Mouse (Mus musculus): ENCODE results near the gene Lef1. TPM values are rescaled to one million over a fixed set of nuclear protein-coding genes. Genes with fewer than 3 reads are reported as not detected.
A peak's percentile ranks its signal among the peaks of the same experiment; 100 is the strongest.

Gene Lef1
- polyA plus RNA-seq, 1 experiment from 2014 or later, result 24.8 TPM

DNA sequence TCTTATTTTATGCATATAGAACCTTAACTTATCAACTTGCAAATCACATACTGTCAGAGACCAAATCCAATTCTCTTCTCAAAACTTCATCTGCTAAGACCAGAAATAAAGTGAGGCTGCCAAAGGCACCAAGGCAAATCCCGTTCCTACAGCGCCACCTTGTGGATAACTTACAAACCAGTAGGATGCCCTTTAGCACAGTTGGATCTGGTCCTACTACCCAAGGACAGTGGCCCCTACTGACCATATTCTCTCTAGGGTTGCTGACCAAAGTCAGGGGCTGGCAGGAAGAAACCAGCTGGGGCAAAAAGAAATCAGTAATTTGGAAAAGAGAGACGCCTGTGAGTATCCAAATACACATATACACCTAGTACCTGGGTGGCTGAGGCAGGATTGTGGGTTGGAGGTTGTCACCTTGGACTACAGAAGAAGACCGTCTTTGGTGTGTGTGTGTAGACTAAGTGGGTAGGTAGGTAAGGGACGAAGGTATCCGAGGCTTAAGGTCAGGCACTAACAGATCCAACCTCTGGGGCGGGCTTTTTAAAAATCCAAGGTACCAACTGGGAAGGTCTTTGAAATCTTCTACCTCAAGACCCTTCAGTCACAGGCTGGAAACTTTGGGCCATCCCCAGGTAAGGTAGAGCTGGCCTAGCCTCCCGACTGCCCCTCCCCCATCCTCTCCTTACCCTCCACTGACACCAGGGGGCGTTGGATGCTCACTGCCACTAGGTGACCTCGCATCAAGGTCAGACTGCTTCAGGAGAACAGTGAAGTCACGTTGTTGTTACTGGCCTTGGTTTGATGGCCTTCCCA, 135.7 kb downstream of the Lef1 start:
- Histone ChIP-seq H3K9me3 (replicated peaks) (no peaks in the 10 kb centered on the region), H3K4me1 (no peaks in the 10 kb centered on the region), H3K27me3 (no peaks in the 10 kb centered on the region), H3K36me3 (ENCODE audit: poor library complexity, severe bottlenecking) (no peaks in the 10 kb centered on the region; the same call in 1 of the 2 replicates), H3K4me2 (no peak overlapping the region), H3K9ac (no peak overlapping the region), H3K27ac (no peak overlapping the region), H3K4me3 (no peak overlapping the region)
- 59% methylated on average over 11 of the region's 11 CpGs for WGBS
- peak; percentile 72 for ATAC-seq

DNA sequence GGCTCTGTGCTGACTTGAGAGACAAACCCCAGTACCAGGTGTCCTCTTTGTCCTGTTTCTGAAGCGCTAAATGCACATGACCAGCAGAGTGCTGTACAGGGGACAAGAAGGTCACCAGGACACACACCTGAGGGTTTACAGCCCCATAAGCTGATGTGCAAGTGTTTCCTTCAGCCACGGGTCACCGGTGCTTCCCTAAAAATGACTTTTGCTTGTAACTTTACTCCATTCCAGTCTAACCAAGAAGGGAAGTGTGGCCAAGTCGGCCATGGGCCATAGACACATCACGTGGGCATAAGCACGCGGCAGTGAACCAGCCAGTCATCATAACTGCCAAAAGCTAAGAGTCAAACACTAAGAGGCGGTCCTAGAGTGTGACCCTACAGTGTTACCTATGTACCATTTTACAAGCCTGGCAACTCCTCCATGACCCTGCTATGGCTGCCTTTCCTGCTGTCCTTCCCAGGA, 136.3 kb downstream of the Lef1 start:
- H3K27me3 ChIP-seq, result no peaks in the 10 kb centered on the region
- H3K4me3 ChIP-seq, result no peak overlapping the region
- ATAC-seq, result no peak
- no peak overlapping the region for H3K4me2 ChIP-seq
- H3K36me3 ChIP-seq (ENCODE audit: poor library complexity, severe bottlenecking), result no peaks in the 10 kb centered on the region; the same call in 1 of the 2 replicates
- H3K9me3 ChIP-seq (replicated peaks), result no peaks in the 10 kb centered on the region
- H3K27ac ChIP-seq, result no peak overlapping the region
- H3K4me1 ChIP-seq, result no peaks in the 10 kb centered on the region
- WGBS, result 92% methylated on average over 8 of the region's 8 CpGs
- no peak overlapping the region for H3K9ac ChIP-seq

DNA sequence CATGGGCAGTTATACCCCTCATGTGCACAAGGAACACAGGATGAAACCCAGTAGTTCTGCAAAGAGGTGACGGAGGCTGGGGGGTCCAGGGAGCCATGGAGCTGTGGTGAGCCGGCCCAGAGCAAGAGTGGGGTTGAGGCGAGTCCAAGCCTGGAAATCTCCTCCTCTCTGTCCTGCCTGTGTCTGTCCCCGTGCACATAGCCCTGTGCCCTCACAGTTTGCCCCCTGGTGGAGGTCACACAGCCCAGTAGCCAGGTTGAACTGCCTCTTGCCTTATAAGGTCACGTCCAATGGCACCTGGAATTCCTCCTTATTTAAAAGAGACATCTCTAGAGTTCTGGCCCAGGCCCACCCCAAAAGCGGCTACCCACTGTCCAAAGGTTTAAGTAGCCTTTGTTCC, 137.2 kb downstream of the Lef1 start:
- Histone ChIP-seq H3K4me3 (no peak overlapping the region), H3K9me3 (replicated peaks) (no peaks in the 10 kb centered on the region), H3K27me3 (no peaks in the 10 kb centered on the region), H3K9ac (no peak overlapping the region), H3K27ac (no peak overlapping the region), H3K36me3 (ENCODE audit: poor library complexity, severe bottlenecking) (no peaks in the 10 kb centered on the region; the same call in 1 of the 2 replicates), H3K4me1 (no peaks in the 10 kb centered on the region), H3K4me2 (no peak overlapping the region)
- ATAC-seq, result no peak
- 80% methylated on average over 6 of the region's 6 CpGs for WGBS

DNA sequence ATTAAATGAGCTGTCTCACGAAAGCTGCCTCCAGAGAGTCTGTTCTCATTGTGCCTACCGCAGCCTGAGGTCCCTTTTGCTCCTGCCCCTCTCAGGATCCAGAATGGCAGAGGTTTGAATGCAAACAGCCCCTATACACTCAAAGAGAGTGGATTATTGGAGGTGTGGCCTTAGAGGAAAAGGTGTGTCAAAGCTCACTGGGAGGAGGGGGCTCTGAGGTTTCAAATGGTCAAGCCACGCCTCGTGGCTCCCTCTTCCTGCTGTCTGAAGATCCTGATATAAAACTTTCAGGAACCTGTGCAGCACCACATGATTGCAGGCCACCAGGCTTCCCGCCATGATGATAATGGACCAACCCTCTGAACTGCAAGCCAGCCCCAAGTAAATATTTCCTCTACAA, 137.6 kb downstream of the Lef1 start:
- Histone ChIP-seq H3K4me1 (no peaks in the 10 kb centered on the region), H3K9ac (no peak overlapping the region), H3K9me3 (replicated peaks) (no peaks in the 10 kb centered on the region), H3K27me3 (no peaks in the 10 kb centered on the region), H3K27ac (no peak overlapping the region), H3K4me3 (no peak overlapping the region), H3K36me3 (ENCODE audit: poor library complexity, severe bottlenecking) (no peaks in the 10 kb centered on the region; the same call in 1 of the 2 replicates), H3K4me2 (no peak overlapping the region)
- WGBS, result 82% methylated on average over 5 of the region's 5 CpGs
- no peak for ATAC-seq

DNA sequence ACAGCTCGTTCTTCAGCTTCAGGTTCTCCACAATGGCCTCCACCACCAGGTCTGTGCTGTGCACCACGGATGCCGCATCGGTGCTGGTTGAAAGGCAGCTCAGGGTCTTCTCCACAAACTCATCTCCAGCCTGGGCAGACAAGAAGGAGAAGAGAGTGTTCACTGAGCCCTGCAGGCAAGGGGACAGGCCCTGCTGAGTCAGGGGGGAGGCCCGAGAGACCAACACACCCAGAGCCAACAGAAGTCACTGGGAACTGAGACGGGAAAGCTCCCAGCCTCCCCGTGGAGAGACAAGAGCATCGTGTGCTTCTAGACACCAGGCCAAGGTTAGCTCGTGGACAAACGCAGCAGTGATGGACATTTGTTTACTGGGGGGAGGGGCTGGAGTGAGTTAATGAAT, 138.2 kb downstream of the Lef1 start:
- Histone ChIP-seq H3K4me1 (no peaks in the 10 kb centered on the region), H3K27me3 (no peaks in the 10 kb centered on the region), H3K9ac (no peak overlapping the region), H3K4me2 (no peak overlapping the region), H3K27ac (no peak overlapping the region), H3K4me3 (no peak overlapping the region), H3K36me3 (ENCODE audit: poor library complexity, severe bottlenecking) (no peaks in the 10 kb centered on the region; the same call in 1 of the 2 replicates), H3K9me3 (replicated peaks) (no peaks in the 10 kb centered on the region)
- ATAC-seq, result no peak
- WGBS, result 92% methylated on average over 10 of the region's 10 CpGs

DNA sequence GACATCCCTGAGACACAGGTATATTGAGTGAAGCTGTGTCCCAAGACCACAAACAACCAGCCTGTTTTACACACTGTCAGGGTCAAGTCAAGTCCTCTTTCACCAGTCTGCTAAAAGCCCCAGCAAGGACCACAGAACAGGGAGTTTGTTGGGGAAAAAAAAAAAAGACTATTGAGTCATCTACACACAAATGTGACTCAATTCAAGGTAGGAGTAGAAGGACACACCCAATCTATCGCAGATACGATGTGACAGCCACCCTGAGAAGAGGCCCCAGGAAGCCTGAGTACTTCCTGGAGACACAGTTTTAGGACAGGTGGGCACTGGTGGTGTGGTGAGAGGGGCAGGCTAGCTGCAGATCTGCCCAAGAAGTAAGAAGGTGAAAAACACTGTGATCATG, 140.0 kb downstream of the Lef1 start:
- H3K9ac ChIP-seq, result no peak overlapping the region
- no peaks in the 10 kb centered on the region; the same call in 1 of the 2 replicates for H3K36me3 ChIP-seq (ENCODE audit: poor library complexity, severe bottlenecking)
- no peak overlapping the region for H3K27ac ChIP-seq
- no peak overlapping the region for H3K4me2 ChIP-seq
- no peaks in the 10 kb centered on the region for H3K4me1 ChIP-seq
- no peak for ATAC-seq
- no peaks in the 10 kb centered on the region for H3K27me3 ChIP-seq
- no peaks in the 10 kb centered on the region for H3K9me3 ChIP-seq (replicated peaks)
- no peak overlapping the region for H3K4me3 ChIP-seq
- WGBS, result 100% methylated on average over 2 of the region's 2 CpGs

DNA sequence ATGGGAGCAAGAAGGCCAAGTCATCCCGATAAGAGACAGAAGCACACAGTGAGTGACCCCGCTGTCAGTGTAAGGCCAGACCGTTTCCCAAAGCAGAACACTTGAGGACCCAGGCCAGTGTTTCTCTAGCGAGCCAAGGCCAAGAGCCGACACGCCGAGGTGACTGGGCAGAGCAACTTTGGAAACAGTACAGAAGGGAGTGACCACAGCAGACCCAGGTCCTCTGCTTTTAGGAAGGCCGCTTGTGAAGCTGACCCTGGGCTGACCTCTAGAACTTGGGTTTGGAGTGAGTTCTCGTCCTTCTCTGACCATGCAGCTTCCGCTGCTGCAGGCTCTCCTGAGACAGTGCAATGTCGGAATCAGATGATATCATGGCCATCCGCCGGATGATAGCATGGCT, 140.7 kb downstream of the Lef1 start:
- Histone ChIP-seq H3K9me3 (replicated peaks) (no peaks in the 10 kb centered on the region), H3K4me3 (no peak overlapping the region), H3K36me3 (ENCODE audit: poor library complexity, severe bottlenecking) (no peaks in the 10 kb centered on the region; the same call in 1 of the 2 replicates), H3K4me1 (no peaks in the 10 kb centered on the region), H3K27me3 (no peaks in the 10 kb centered on the region), H3K9ac (no peak overlapping the region), H3K4me2 (no peak overlapping the region), H3K27ac (no peak overlapping the region)
- ATAC-seq, result no peak
- 93% methylated on average over 13 of the region's 13 CpGs for WGBS

DNA sequence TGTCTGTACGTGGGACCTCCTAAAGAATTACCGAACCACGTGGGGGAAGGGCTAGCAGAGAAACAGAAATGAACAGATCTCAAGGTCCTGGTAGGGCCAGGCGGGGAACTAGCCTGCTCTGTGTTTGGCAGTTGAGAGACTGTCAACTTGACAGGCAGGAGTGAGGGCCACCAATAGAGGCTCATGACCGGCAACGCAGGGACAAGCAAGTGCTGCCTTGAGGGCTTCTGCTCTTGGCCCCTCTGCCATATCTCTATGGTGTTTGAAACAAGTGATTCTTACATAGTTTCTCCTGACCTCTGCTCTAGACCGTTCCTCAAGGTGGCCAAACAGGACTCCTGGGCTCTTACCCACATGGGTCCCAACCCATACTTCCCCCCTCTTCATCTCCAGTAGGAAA, 141.3 kb downstream of the Lef1 start:
- no peaks in the 10 kb centered on the region for H3K27me3 ChIP-seq
- no peaks in the 10 kb centered on the region for H3K4me1 ChIP-seq
- H3K36me3 ChIP-seq (ENCODE audit: poor library complexity, severe bottlenecking), result no peaks in the 10 kb centered on the region; the same call in 1 of the 2 replicates
- H3K27ac ChIP-seq, result no peak overlapping the region
- WGBS, result 95% methylated on average over 7 of the region's 7 CpGs
- H3K4me3 ChIP-seq, result no peak overlapping the region
- H3K9me3 ChIP-seq (replicated peaks), result no peaks in the 10 kb centered on the region
- ATAC-seq, result no peak
- H3K4me2 ChIP-seq, result no peak overlapping the region
- no peak overlapping the region for H3K9ac ChIP-seq

DNA sequence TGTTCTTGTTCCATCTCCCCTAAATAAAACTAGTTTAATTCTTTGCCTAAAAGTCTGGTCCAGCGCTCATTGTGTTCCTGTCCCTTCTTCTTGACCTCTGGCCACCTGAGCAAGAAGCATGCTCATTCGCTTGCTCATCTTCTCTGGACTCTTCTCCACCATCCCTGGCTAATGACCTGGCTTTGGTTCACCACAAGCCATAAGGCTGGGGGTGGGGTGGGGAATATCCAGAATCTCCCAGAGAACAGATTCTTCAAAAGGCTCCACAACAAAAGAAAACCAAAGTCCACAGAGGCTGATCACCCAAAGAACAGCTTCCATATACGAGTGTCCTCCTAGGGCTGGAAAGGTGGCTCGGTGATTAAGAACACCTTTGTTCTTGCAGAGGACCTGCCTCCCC, 144.7 kb downstream of the Lef1 start:
- H3K27me3 ChIP-seq, result no peaks in the 10 kb centered on the region
- WGBS, result 91% methylated on average over 4 of the region's 4 CpGs
- no peaks in the 10 kb centered on the region for H3K9me3 ChIP-seq (replicated peaks)

DNA sequence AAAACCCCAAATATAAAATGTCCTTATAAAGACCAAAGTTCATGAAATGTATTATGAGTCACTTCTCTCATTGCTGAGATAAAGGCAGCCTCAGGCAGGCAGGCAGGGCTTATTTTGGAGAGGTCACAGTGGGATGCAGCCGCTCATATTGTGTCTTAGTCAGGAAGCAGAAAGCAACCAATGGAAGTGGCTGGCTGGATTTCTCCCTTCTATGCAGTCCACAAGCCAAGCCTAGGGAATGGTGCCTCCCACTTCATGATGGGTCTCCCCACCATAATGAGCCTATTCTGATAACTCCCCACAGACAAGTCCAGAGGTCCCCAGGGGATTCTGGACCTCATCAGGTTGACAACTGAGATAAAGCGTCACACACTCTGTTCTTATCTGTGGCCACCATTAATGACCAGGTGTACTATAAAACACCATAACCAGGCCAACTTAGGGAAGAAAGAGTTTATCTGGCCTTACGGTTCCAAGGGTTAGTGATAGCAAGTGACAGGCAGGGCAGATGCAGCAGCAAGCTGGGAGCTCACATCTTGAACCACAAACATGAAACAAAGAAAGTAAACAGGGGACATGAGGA, 145.2 kb downstream of the Lef1 start:
- Histone ChIP-seq H3K9ac (no peak overlapping the region), H3K4me1 (no peaks in the 10 kb centered on the region), H3K4me2 (no peak overlapping the region), H3K4me3 (no peak overlapping the region), H3K27ac (no peak overlapping the region), H3K9me3 (replicated peaks) (peaks cover 2% of the 10 kb centered on the region; the same call in 1 of the 2 replicates), H3K36me3 (ENCODE audit: poor library complexity, severe bottlenecking) (no peaks in the 10 kb centered on the region), H3K27me3 (no peaks in the 10 kb centered on the region)
- 96% methylated on average over 3 of the region's 3 CpGs for WGBS
- ATAC-seq, result no peak

More for the DNA sequence above, 144.7 kb downstream of the Lef1 start:
- H3K9ac ChIP-seq, result no peak overlapping the region
- no peak for ATAC-seq
- H3K4me1 ChIP-seq, result no peaks in the 10 kb centered on the region
- H3K4me3 ChIP-seq, result no peak overlapping the region
- H3K27ac ChIP-seq, result no peak overlapping the region
- no peak overlapping the region for H3K4me2 ChIP-seq
- no peaks in the 10 kb centered on the region for H3K36me3 ChIP-seq (ENCODE audit: poor library complexity, severe bottlenecking)

DNA sequence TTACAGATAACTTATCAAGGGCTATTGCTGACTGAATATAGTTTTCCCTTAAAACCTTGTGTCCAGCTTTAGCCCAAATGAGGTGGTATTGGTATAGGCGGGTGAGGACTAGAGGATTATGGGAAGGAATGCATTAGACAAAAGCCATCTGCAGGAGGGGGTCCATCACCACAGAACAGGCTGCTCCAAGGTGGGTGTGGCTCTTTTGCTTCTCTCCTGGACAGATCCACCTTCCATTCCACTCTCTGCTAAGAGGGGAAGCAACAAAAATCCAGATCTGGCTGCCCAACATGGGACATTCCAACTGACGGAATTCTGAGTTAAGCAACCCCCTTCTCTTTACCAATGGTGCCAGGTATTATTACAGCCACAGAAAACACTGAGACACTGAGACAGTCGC, 148.7 kb downstream of the Lef1 start:
- Histone ChIP-seq H3K9me3 (replicated peaks) (peaks cover 8% of the 10 kb centered on the region; the same call in 1 of the 2 replicates), H3K4me3 (no peak overlapping the region), H3K9ac (no peak overlapping the region), H3K4me2 (no peak overlapping the region), H3K36me3 (ENCODE audit: poor library complexity, severe bottlenecking) (no peaks in the 10 kb centered on the region), H3K27ac (no peak overlapping the region), H3K27me3 (no peaks in the 10 kb centered on the region), H3K4me1 (no peaks in the 10 kb centered on the region)
- no peak for ATAC-seq
- 85% methylated on average over 3 of the region's 3 CpGs for WGBS

DNA sequence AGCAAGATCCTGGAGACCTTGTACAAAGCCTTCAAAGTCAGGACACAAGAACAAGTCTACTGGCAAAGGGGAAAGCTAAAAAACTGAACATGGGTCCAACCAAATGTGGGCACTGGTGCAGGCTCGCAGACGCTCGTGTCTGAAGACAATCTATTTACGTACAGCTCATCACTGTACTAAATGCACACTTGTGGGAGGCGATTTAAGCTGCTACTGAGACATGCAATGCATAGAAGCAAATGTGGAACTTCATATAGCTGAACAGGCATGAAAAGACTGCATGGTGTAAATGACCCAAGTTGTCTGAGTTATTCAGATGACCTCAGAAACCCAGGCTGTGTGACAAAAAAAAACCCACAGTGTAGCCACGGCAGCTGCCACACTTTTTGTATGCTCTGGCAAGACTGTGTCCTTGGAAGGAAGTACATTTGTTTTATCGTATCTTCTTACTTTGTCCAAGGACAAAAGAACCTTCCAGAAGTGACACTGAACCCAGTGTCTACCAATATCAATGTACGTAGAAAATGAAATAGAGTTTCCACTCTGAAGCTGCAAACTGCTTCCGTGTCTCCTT, 149.2 kb downstream of the Lef1 start:
- 94% methylated on average over 9 of the region's 9 CpGs for WGBS
- no peak overlapping the region for H3K27ac ChIP-seq
- peaks cover 8% of the 10 kb centered on the region; the same call in 1 of the 2 replicates for H3K9me3 ChIP-seq (replicated peaks)
- no peak for ATAC-seq
- H3K4me3 ChIP-seq, result no peak overlapping the region
- no peak overlapping the region for H3K9ac ChIP-seq
- no peak overlapping the region for H3K4me2 ChIP-seq
- no peaks in the 10 kb centered on the region for H3K27me3 ChIP-seq
- no peaks in the 10 kb centered on the region for H3K36me3 ChIP-seq (ENCODE audit: poor library complexity, severe bottlenecking)
- H3K4me1 ChIP-seq, result no peaks in the 10 kb centered on the region
